Mouse (Mus musculus) cortical plate, adult 2 months (tissue): ENCODE measurements around the gene Aar2.

Experiments used
- CTCF ChIP-seq: fragments of 200-500 bp; IDR thresholded peaks from 2 replicates; pipeline ENCODE4 v1.5.1; 2011; ENCODE audit warnings: mild to moderate bottlenecking, control low read depth, low read length; ENCODE audit not compliant: insufficient read depth; ENCODE audit errors: extremely low read depth
- POLR2A ChIP-seq: fragments of 200-500 bp; IDR thresholded peaks from 2 replicates; pipeline ENCODE4 v1.6.1; 2011; ENCODE audit warnings: mild to moderate bottlenecking, low read length, control low read depth; ENCODE audit not compliant: insufficient read depth; ENCODE audit errors: extremely low read depth

DNA sequence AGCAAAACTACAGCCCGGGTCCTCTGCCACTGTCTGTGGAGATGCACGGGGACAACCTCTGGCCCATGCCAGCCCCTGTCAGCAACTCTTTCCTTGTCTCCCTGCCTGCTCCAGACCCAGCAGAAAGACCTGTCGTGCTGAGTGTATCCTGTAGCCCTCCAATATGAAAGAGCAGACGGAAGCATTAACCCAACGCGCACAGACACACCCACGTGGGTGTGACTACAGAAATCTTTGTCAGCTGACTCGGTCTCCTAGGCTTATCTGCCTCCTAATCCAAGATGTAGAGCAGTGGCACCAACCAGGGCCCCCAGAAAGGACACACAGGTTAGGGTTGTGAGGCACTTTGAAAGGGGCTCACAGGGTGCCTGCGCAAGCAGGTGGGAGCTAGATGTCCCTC lies 56.3 kb downstream of the Aar2 start:
- TF ChIP-seq CTCF: no peak
- no peak for TF ChIP-seq POLR2A
